Mouse (Mus musculus): Measurements from ENCODE around the gene Cenpt.

The Cenpt gene

GRCm38 (mm10) chr8:105853178-105853577 is at the start of gene Cenpt:
Gene Cenpt (minus strand): TSS chr8:105853278.
- DNase-seq (ENCODE audit: low spot score in 2 of 2) = no peak

GRCm38 (mm10) chr8:105900941-105901616 is 48.0 kb upstream of the Cenpt start:
- DNase-seq (ENCODE audit: low spot score in 2 of 2) = no peak

DNA sequence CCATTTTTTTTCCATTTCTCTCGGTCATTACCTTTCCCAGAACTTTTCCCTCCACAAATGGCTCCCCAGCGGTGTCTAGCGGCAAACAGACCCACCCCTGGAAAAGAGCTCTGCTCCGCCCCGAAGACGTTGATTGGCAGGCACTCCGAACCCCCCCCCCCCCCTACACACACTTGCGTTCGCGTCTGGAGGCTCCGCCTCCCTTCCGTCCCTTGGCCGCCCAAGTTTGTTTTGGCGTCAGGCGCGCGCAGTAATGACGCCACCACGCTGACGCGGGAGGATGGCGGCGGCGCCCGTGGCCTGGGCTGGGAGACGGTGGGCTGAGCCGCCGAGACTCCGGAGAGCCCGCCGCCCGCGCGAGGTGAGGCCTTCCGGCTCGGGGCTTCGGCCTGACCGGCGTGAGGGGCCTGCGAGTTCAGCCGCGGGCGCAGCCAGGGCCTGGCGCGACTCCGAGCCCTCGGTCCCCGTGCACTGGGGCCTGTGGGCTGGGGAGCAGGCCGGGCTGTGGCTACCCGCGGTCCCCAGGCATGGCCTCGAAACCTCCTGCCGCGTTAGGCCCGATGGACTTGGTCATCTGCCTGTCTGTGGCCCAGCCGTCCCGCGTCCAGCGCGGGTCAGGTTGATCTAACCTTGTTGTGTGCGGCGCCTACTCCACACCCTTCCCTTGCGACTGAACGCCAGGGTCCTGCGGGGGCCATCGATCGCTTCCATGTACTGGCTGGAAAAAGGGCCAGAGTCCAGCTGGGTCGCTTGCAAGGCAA is 47.3 kb upstream of the Cenpt start, which contains the start of gene Pskh1:
Gene Pskh1, plus strand, starts transcription at position 262 of the 761 bp plus-strand sequence.
- peak; percentile 85 to 87 for DNase-seq (ENCODE audit: low spot score in 2 of 2)

GRCm38 (mm10) chr8:105897801-105898480 is 44.9 kb upstream of the Cenpt start:
- DNase-seq (ENCODE audit: low spot score in 2 of 2) = peak in 1 of 2 experiments; percentile 26

GRCm38 (mm10) chr8:105893339-105893738 is 40.3 kb upstream of the Cenpt start, which contains the start of gene Nrn1l:
Gene Nrn1l (plus strand): TSS chr8:105893567.
- DNase-seq (ENCODE audit: low spot score in 2 of 2) = peak; percentile 77 to 81

DNA sequence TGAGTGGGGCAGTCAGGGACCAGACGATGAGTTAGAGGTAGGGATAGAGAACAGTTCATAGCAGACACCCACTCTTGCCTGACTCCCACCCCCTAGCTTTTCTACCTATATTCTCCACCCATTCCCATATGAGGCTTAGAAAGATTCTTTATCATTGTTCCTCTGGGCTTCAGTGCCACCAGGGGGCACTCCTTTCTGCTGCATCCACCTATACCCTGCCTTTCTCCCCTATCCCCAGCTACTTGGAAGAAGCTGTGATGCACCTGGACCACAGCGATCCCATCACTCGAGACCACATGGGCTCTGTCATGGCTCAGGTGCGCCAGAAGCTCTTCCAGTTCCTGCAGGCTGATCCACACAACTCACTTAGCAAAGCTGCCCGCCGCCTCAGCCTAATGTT is 39.4 kb upstream of the Cenpt start:
- no peak for DNase-seq (ENCODE audit: low spot score in 2 of 2)

GRCm38 (mm10) chr8:105890870-105891269 is 37.8 kb upstream of the Cenpt start:
- peak; percentile 38 to 39 for DNase-seq (ENCODE audit: low spot score in 2 of 2)

DNA sequence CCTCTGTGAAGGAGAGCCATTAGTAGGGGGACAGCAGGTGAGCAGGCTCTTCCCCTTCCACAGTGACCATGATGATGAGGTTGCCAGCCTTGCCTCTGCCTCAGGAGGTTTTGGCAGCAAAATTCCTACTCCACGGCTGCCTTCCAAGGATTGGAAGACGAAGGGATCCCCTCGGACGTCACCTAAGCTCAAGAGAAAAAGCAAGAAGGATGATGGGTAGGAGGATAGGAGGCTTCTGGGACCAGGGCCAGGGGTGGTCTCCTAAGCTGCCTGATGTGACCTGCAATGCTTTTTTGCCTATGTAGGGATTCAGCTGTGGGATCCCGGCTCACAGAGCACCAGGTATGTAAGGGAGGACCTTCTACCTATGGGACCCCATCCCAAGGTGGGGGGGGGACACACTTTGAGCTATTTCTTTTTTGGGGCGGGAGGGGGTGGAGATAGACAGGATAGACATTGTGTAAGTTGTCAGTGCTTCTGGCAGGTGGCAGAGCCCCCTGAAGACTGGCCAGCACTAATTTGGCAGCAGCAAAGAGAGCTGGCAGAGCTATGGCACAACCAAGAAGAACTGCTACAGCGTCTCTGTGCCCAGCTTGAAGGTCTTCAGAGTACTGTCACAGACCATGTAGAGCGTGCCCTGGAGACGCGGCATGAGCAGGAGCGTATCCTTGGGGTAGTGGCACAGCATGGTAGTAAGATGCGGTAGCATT is 36.8 kb upstream of the Cenpt start:
- no peak for DNase-seq (ENCODE audit: low spot score in 2 of 2)

- DNase-seq (ENCODE audit: low spot score in 2 of 2) = peak; percentile 58 to 67
Observed at GRCm38 (mm10) chr8:105880754-105881520, 27.9 kb upstream of the Cenpt start, which contains the start of gene Edc4. Gene Edc4 (plus strand): TSS chr8:105880881.

DNA sequence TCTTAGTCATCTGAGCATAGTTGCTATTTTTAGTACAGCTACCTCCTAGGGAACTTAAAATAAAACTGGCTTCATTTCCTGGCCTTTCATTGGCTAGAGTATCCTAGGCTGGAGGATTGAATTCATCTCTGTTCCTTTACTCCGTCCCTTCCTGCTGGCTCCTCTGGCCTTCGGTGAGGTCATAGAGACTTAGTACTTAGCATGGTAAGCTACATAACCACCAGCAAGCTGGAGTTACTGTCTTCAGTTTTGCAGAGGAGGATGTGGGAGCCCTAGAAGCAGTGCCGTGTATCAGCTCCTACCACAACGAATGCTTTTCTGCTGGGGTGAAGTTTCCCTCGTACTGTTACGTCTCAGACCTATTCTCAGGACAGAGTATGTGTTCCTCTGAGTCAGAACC is 21.2 kb upstream of the Cenpt start:
- DNase-seq (ENCODE audit: low spot score in 2 of 2) = no peak

DNA sequence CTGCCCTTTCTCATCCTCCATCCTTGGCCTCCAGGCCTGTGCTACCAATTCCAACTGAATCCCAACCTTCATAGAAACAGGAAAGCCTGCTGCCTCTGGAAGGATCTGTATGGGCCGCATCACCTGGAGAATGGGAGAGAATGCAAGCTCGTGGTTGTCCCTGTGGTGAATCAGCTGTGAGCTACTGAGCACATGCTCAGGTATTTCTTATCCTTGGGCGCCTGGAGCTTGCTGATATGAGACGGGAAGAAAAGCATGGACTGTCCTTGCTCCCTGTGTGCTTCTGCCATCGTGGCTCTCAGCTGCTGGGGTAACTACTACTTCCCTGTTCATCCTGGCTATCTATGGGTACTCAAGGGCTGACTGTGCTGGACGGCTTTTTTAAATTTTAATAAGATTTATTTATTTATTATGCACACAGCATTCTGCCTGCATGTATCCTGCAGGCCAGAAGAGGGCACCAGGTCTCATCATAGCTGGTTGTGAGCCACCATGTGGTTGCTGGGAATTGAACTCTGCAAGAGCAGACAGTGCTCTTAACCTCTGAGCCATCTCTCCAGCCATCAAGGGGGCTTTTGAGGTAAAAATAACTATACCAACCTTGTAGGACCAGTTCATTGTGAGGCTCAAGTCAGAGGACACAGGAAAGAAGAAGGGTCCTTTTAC is 13.4 kb upstream of the Cenpt start:
- DNase-seq (ENCODE audit: low spot score in 2 of 2) = no peak

DNA sequence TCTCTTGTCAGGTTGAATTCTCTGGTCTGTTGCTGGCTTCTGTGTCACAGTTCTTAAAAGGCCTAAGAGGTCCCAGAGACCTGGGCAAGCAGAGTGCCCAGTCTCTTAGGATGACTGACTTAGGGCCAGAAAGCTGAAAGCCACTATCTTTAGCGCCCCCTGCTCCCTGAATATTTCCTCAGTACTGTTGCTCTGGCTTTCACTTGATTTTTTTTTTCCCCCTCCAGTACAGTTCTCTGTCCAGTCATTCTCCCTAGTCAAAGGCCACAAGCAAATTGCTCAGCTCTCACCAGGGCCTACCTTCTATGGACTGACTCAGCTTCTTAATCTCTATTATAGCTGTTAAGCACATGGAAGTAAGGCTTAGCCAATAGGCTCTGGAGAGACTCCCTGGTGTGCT is 8.9 kb upstream of the Cenpt start:
- no peak for DNase-seq (ENCODE audit: low spot score in 2 of 2)

GRCm38 (mm10) chr8:105860143-105860981 is 7.3 kb upstream of the Cenpt start, which contains the start of gene Nutf2:
Gene Nutf2 (plus strand): TSS chr8:105860580.
- peak; percentile 93 to 95 for DNase-seq (ENCODE audit: low spot score in 2 of 2)

- DNase-seq (ENCODE audit: low spot score in 2 of 2) = no peak
Observed at GRCm38 (mm10) chr8:105859314-105859713, 6.2 kb upstream of the Cenpt start.

- no peak for DNase-seq (ENCODE audit: low spot score in 2 of 2)
Observed at GRCm38 (mm10) chr8:105858495-105858894, 5.4 kb upstream of the Cenpt start.

DNA sequence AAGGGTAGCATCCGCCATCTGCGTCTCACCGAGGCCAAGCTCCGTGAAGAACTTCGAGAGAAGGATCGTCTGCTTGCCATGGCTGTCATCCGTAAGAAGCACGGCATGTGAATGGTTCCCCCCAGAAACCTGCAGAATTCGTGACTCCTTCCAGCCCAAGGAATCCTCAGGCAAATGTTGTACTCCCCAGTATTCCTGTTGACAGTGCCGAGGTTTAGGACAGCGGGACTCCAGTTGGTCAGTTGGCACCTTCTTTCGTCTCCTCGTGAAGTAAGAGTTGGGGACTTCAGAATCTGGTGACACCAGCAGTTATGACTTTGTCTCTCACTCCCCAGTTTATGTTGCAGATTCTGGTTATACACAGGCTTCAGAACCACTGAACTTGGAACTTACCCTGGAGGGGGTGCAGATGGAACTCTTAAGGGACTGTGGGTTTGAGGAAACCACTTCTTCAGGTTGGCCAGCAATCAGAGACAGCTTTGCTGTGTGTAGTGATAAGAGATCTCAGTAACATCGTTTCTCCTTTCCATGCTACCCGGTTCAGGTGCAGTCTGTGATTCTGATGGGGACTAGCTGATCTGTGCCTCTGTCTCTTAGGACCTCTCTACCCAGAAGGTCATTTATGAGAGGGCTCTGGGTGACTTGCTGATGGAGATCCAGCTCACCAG is 3.2 kb upstream of the Cenpt start:
- DNase-seq (ENCODE audit: low spot score in 2 of 2) = no peak

DNA sequence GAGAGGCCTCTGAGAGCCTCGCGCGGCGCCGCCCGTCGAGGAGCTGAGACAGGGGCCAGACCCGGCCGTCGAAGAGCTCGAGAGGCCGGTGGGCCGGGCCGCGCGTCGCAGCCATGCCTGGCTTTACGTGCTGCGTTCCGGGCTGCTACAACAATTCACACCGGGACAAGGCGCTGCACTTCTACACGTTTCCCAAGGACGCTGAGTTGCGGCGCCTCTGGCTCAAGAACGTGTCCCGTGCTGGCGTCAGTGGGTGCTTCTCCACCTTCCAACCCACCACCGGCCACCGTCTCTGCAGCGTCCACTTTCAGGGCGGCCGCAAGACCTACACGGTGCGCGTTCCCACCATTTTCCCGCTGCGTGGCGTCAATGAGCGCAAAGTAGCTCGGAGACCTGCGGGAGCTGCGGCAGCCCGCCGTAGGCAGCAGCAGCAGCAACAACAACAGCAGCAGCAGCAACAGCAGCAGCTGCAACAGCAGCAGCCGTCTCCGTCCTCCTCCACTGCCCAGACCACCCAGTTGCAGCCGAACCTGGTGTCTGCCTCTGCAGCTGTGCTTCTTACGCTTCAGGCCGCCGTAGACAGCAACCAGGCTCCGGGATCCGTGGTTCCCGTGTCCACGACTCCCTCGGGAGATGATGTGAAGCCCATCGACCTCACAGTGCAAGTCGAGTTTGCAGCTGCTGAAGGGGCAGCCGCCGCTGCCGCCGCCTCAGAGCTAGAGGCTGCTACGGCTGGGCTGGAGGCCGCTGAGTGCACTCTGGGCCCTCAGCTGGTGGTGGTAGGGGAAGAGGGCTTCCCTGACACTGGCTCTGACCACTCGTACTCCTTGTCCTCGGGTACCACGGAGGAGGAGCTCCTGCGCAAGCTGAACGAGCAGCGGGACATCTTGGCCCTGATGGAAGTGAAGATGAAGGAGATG is 2.4 kb upstream of the Cenpt start:
- DNase-seq (ENCODE audit: low spot score in 2 of 2) = peak; percentile 44 to 49

Data from right cerebral cortex, postnatal 36 days (tissue).